Mouse (Mus musculus) CD4-positive, CD25-positive, alpha-beta regulatory T cell, adult 4 months (primary cell): ENCODE results near the gene Epb41l1. TPM values are rescaled to one million over a fixed set of nuclear protein-coding genes. Genes with fewer than 3 reads are reported as not detected.
"Not testable (repeated sequence)": the region's sequence is repeated elsewhere in the genome, so short reads cannot be mapped to it uniquely, and the experiment has no call there.

Experiments
- ATAC-seq: one replicate; pipeline ENCODE4 v1.8.0; 2017
- polyA plus RNA-seq, 2 experiments: library from polyadenylated mRNA; unstranded; fragments of 100-300 nt; shearing (Covaris generic); gene quantifications; one replicate each; pipeline ENCODE4 v1.2.1; 2017

The Epb41l1 gene
- polyA plus RNA-seq, 2 experiments from 2014 or later = 0.24 TPM; not detected in 1

DNA sequence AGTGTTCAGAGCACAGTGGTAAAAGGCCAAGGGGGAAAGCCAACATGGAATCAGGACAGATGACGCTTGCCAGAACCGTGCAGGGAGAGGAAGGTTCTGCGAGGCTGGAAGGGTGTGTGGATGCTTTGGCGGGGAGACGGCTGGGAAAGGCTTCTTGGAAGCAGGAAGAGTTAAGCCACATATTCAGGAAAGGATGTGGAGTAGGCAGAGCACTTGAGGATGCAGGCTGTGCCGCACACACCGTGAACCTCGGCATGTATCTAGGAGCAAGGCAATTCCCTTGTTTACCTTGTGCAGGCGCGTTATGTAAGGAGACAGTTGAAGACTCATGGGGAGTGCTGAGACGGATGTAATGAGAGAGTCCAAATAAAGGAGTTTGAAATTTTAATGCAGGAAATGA is 69.5 kb downstream of the Epb41l1 start:
- no peak for ATAC-seq

DNA sequence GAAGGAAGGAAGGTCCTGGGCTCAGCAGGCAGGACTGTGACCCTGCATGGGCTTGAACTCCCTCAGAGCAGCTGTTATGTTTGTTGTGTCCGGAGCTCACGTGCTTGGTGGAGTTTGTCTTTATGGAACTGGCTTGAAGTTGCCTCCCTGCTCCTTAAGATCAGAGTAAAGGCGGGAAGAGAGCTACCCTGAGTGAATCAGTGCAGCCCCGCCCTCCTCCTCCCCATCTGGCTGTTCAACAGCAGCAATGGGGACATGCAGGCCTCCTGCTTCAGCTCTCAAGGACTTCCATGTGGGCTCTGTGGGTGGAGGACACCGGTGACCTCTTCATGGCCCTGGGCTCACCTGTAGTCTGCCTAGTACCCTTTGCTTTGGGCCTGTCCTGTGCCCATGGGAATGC is 71.1 kb downstream of the Epb41l1 start:
- no peak for ATAC-seq

DNA sequence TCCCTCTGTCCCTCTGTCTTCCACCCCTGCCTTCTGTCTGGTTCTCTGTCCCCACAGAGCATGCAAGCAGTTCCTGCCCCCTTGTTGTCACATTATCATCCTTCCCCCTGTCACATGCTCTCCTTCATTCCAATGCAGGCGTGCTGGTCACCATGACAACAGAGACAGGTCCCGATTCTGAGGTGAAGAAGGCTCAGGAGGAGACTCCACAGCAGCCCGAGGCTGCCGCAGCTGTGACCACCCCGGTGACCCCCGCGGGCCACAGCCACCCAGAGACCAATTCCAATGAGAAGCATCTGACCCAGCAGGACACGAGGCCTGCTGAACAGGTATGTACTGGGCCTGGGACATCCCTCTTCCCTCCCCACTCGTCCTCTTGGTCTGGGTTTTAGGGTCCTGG is 73.1 kb downstream of the Epb41l1 start:
- no peak for ATAC-seq

DNA sequence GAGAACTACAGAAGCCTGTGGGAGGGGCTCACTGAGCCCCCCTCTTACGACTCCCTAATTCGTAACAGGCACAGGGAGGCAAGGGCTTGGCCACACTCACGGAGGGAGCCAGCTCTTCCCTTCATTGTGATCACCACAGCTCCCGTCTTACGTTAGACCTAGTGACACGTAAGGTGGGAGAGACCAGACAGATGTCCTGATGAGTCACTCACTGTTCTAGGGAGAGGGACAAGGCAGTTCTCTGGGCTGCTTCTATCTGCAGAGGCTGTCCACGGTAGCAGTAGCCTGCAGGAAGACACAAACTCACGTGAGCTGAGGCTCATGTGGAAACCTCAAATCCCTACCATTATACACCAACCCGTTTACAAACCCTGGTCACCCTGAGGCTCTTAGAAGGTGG is 73.8 kb downstream of the Epb41l1 start:
- no peak for ATAC-seq

DNA sequence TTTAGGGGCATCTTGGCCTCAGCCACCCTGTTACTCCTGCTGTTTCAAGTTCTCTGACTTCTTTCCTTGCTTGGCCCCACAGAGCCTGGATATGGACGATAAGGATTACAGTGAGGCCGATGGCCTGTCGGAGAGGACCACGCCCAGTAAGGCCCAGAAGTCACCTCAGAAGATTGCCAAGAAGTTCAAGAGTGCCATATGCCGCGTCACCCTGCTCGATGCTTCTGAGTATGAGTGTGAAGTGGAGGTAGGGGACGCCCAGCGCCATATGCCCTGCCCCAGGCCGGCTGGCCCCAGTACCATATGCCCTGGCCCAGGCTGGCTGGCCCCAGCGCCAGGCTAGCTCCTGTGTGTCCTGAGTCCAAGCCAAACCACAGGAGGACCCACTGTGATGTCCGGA is 74.2 kb downstream of the Epb41l1 start:
- no peak for ATAC-seq

DNA sequence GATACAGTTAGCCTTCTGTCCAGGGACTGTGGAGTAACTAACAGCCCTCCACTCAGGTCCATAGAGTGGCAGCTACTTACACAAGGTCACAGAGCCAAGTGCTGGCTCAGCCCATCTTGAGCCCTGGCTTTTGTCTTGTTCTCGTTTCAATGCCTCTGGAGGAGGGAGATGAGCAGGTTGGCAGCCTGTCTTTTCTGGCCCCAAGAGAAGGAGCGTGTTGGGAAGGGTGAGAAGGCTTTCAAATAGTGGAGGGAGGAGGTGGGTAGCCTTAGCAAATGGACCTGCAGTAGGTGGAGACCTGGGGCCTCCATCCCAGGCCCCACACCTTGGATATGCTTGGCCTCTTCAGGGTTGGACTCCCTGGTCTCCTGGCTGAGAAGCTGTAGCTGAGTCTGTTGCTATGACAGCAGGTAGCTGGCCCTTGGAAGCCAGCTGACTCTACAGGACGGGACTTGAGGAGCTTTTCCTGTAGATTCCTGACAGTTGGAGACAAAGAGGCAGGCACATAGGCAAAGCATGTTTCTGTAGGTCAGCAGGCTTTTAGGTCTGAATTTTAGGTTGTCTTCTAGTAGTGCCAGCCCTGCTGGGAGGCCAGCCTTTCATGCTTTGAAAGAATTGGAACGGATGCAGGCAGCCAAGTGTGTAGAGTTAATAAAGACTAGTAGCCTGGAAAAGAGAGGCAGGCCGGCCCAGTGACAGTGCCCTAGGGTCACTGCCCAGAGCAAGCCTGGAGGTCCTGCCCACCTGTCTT is 76.3 kb downstream of the Epb41l1 start:
- no peak for ATAC-seq

DNA sequence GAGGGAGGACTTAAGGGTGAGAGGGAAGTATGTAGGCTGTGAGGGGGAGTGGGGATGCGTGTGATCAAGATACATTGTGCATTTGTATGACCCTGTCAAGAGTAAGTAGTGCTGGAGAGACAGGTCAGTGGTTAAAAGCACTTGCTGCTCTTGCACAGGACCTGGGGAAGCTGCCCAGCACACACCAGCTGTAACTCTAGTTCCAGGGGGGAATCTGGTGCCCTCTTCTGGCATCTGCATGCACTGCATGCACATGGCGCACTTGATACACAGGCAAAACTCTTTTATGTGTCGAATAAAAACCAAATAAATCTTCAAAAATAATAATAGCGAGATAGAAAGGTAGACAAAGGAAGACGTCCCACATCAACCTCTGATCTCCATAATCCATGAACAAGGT is 77.2 kb downstream of the Epb41l1 start:
- ATAC-seq = no peak

DNA sequence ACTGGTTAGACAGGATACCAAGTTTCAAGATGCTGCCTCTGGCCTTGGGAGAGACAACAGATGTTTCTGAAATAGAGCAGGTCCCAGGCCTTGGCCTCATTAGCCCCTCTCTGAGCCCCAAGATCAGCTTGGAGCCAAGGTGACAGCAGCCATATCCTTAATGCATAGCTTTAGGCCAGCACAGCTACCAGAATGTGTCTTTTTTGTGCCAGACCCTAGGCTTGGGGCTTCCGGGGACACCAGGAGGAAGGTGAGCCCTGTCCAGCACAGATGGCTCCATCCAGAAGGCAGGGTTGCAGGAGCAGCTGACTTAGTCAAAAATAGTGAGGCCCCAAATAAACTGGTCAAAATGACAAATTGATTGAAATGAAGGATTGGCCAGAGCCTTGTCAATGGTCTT is 80.3 kb downstream of the Epb41l1 start:
- no peak for ATAC-seq

DNA sequence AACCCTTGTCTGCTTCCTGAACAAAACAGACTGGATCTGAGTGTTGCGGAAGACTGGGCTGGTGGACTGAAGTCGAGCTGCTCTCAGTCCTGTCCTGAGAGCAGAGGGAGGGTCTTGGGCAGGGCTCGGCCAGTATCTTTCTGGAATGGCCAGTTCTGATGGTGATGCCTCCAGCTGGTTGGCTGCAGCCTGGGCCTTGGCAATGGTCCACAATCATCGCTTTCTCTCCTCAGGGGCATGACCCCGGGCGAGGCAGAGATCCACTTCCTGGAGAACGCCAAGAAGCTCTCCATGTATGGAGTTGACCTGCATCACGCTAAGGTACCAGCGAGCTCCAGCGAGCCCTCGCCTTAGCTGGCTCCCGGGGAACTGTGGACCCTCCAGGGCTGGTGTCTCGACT is 84.8 kb downstream of the Epb41l1 start:
- no peak for ATAC-seq

DNA sequence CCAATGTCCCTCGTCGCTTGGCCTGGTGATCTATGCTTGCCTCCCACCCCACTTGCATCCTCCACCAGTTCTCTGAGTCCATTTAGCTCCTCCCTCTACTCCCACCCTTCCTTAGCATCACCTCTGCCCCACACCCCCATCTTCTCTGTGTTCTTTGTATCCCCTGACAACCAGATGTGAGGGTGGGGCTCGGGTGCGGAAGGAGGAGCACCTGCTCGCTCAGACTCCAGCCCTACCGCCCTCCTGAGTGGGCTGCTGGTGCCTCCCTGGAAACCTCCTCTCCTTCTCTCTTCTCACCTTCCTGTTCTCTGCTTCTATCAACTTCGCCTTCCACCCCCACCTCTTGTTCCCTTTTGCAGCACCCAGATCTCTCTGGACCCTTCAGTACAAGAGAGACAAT is 91.3 kb downstream of the Epb41l1 start:
- ATAC-seq = no peak

DNA sequence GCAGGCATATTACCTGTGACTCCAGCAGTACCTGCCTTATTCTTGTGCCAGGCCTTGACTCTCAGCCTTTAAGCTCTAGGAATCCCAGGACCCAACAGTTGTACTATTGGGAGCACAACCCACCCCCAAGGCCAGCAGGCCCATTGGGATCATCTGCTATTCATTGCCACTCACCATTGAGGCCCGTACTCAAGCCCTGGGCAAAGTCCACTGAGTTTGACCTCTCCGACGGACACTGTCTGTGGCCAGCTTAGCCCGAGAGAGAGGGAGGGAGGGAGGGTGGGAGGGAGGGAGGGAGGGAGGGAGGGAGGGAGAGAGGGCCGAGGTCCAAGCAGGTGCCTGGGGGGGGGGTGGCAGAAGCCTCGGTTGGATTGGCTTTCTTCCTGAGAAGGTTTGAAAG is 91.9 kb downstream of the Epb41l1 start:
- no peak for ATAC-seq

DNA sequence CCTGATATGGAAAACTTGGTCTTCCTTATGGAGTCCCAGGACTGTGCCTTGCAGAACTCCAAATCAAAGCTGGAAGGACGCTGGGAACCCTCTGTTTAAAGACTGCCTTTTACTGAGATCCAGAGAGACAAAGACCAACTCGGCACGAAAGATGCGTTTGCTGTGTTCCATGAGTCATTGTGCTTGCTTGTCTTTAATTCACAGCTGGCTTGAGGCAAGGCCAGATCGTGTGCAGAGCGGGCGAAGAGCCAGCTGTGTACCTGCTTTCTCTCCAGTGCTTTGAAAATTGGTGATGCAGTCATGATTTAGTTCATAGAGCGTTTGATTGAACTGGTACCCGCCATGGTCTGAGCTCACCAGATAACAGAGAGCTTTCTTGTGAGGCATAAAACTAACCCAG is 94.4 kb downstream of the Epb41l1 start:
- no peak for ATAC-seq

DNA sequence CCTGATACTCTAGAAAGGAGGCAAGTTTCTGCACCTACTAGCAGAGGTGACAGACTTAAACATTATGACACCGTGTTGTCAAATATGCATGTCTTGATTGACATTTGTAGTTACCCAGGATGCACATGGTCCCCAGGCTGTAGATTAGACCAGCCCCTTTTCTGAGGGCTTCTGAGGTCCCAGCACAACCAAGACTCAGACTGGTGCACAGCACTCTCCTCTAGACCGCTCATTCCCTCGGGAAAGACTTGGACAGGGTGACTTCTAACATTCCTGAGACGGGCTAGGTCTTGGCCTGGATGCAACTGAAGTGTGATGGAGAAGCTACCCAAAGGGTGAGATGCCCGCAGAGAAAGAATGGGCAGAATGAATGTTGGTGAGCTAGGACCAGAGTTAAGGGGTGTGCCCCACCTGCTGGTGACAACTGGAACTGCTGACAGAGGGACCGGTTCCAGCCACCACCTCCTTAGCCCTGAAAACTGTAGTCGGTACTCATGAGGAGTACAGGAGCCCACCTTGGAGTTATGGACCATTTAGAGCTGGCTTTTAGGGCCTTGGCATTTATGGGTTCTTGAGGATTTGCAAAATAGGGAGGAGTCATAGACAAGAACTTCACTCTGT is 95.0 kb downstream of the Epb41l1 start:
- peak; percentile 23 for ATAC-seq

DNA sequence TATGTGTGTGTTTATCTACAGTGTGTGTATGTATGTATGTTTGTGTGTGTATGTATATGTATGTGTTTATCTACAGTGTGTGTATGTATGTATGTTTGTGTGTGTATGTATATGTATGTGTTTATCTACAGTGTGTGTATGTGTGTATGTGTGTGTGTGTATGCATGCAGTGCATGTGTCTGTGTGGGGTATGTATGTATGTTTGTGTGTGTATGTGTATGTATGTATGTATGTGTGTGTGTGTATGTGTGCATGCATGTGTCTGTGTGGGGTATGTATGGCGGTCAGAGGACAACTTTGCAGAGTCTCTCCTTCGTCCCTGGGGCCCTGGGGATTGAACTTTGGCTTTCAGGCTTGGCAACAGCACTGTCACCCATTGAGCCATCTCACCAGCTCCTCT is 96.0 kb downstream of the Epb41l1 start:
- not testable (repeated sequence) for ATAC-seq

DNA sequence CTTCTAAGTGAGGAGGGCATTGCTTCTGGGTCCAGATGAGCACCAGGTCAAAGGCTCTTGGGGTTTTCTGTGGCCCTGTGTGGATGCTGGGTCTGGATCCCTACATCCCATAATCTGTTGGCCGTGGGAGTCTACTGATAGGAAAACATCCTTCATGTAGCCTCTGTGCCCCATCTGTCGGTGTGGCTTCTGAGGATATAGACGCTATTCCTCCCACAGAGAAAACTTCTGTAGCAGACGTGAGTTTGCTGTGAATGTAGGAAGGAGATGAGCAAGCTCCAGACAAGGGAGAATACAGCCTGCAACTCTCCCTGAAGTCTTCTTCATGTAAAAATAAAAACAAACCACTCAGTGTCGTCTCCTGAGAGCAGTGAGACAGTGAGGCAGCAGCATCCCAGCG is 97.6 kb downstream of the Epb41l1 start:
- ATAC-seq = no peak

DNA sequence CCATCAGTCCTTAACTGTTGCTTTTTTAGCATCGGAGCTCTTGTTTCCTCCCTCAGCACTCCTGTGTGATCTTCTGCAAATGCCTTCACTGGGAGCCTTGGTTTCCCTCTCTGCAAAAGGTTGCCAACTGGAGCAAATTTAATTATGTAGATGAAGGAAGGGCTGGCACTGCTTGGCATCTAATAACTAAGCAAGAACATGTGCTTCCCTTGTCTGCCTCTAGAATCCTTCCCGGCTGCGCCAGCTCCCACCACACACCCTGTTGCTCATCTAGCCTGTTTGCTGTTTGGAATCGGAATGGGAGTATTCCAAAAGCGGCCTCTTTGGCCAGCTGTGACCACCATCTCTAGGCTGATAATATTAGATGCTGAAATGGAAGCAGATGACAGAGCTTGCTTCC is 98.9 kb downstream of the Epb41l1 start:
- ATAC-seq = no peak

DNA sequence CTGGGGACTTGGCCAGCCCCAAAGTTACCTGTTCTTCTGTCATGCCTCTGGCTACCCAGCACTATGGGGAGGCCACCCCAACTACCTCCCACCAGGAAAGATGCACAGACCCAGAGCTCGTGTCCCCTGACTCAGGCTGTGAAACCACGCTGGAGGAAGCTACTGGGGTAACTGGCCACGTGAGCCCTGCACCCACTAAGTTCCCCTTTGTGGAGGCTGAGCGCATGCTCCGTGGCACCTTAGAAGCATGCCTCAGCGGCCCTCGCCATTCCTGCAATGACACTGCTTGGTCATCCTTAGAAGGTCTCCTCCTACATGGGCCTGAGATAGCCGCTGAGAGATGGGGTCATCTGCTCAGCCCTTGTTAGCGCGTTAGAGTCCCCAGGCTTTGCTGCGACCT is 102.3 kb downstream of the Epb41l1 start:
- no peak for ATAC-seq

DNA sequence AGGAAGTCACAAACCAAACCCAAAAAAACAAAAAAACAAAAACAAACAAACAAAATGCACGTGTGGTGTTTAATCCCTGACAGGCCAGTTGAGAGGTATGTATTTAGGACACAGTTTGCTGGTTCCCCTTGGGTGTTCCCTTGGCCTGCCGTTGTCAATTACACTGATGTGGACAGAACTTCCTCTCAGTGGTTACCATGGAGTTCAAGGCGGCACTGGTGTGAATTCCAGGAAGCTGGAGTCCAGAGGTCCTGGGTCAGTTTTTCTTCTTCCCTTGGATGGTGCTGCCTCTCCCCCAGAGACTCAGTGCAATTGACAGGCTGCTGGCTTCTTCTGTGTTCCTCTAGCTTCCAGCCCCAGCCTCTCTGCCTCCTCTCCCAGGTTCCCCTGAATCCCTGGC is 103.4 kb downstream of the Epb41l1 start:
- no peak for ATAC-seq

DNA sequence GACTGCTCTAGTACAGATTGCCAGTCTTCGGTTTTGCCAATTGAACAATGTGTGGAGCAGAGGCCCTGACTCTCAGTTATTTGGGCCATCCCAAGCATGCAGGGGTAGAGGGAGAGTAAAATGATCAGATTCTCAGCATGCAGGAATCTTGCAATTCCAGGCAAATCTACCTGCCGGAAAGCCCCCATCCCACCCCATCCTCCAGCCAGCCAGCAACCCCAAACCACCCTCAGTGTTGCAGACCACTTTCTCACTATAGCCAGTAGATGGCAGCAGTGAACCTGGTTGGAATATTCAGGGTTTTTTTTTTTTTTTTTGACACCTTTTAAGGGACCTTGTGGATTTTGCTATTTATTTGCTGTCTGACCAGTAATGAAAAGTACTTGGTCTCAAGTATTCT is 109.0 kb downstream of the Epb41l1 start:
- no peak for ATAC-seq

DNA sequence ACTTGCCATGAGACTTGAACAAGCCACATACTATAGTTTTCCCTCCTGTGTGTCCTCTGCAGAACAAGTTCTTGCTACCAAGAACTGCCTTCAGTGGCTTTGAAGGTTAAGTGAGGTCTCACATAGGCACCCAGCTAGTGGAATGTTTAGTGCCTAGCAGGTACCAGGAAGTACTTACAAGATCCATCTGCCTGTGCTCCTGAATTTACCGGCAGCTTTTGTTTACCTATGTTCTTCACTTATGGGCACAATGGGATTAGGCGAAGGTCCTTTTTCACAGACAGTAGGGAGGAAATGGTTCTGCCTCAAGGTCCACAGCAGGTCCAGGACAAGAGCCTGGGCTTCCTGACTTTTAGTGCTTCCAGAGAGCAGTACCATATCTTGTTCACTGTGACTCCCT is 112.5 kb downstream of the Epb41l1 start:
- no peak for ATAC-seq

DNA sequence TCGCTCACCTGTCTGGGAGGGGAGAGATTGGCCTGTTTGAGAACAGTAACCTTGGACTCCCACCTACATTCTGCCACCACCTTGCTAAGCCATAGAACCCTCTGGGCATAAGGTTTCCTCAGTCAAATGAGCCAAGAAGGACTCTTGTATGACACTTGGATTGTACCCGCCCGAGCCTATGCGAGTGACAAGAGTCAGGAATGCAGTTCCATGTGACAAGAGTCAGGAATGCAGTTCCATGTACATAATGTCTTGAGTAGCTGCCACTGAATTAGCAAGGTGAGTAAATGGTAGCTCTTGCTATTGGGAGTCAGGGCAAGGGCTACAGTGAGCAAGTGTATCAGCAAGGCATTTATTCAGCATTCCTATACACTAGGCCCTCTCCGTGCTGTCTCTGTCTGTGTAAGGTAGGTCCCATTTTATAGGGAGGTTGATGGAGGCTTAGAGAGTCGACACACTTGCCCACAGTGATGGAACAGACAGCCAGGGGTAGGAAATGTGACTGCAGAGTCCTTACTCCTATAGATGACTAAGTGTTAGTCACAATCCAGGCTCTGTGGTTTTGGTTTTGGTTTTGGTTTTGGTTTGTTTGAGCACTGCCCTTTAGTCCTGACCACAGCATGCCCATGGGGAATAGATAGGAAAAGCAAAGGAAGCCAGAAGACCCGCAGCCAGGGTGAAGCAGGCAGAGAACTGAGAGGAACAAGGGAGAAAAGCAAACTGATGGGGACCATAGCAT is 118.3 kb downstream of the Epb41l1 start:
- no peak for ATAC-seq

DNA sequence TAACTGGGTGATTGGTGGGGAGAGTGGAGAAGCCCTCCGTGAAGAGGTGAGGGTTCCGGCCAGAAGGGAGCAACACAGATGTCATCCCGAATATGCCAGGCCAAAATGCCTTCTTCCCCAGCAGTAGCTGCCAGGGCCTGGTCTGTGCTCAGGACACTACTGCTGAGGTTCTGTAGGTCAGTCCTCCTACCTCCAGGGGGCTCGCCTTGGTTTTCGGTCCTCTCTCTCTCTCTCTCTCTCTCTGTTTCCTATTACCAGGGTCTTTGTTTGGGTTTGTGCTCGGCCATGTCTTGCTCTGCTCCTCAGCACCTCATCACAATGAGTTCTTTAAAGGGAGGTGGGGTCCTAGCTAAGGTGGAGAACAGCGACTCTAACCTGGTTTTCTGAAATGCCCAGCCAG is 120.3 kb downstream of the Epb41l1 start:
- no peak for ATAC-seq

DNA sequence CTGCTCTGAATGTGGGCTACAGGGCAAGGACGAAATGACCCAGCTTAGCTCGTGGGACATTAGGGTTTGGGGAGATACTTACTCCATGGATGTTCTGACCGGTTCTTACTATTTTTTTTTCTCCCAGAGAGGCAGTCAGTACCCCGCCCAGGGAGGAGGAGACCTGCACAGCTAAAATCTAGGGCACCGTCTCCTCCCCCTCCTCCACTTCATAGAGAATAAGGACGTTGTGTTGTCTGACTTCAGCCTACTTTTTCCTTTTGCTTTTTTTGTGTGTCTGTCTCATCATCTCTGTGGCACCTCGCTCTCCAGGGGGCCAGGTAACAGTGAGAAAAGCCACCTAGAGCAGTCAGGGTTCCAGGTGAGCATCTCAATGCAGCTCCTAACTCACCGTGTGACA is 121.7 kb downstream of the Epb41l1 start:
- no peak for ATAC-seq

DNA sequence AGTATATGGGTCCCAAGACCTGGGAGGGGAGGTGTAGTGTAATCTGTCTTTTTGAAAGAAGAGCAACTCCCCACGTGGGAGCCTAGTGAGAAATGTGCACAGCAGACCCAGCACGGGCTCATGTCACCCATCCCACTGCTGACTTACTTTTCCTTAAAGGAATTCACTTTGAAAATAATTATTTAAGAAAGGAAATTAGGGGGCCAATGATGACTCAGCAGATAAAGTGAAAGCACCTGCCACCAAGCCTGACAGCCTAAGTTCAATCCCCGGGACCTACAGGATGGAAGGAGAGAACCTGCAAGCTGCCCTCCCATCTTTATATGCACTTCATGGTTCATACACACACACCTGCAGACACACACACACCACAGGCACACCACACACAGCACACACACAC is 123.1 kb downstream of the Epb41l1 start:
- ATAC-seq = no peak
